Mouse (Mus musculus): ENCODE measurements at regions not wholly inside any gene's neighbourhood (a gene's known extent, or its start where the extent isn't known, plus 50 kb on each side); places are given as distances from the start of the nearest gene placed in this dataset.

DNA sequence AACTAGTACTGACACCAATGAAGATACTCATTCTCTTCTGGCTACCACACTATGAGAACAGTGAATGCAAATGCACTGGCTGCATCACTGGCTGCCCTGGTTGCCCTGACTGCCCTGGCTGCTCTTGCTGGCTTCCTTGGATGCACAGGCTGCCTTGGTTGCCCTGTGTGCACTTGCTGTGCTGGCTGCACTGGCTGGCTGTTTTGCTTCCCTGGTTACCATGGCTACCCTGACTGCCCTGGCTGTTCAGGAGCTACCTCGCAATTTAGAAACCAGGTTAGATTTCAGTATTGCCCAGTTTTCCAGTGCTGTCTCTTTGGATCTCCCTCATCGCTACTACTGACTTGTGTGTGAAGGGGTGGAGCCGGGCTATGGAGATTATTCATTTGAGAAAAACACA, 175.7 kb downstream of the Fat4 start:
- ATAC-seq (ENCODE audit: borderline replicate concordance, extremely low read depth, low FRiP score, low TSS enrichment) = no peak
- no peak overlapping the region for H3K4me3 ChIP-seq
- no peak overlapping the region for H3K9ac ChIP-seq
- H3K4me2 ChIP-seq = no peak overlapping the region
- 68% methylated on average over 3 of the region's 3 CpGs for WGBS
- H3K27me3 ChIP-seq = no peaks in the 10 kb centered on the region
- no peaks in the 10 kb centered on the region for H3K36me3 ChIP-seq
- H3K9me3 ChIP-seq = no peaks in the 10 kb centered on the region
- H3K4me1 ChIP-seq = no peaks in the 10 kb centered on the region
- no peak overlapping the region for H3K27ac ChIP-seq

DNA sequence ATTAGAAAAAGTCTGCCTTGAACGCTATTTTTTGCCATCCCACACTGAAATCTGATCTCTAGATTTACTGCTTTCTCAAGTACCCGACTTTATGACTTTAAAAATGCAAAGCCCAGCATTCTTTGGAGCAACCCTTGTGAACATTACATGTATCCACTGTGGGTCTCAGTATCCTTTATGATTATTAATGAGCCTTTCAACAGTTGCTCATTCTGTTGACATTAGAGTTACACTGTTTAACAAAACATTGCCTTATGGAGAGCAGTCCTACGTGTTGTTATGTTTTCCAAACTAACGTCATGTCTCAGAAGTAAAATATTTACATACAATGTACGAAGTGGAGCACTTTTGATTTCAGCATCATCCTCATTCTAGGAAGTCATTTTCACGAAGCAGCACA, 178.7 kb downstream of the Fat4 start:
- no peaks in the 10 kb centered on the region for H3K27me3 ChIP-seq
- no peak overlapping the region for H3K27ac ChIP-seq
- no peaks in the 10 kb centered on the region for H3K9me3 ChIP-seq
- H3K4me1 ChIP-seq = no peaks in the 10 kb centered on the region
- no peak overlapping the region for H3K4me3 ChIP-seq
- H3K36me3 ChIP-seq = no peaks in the 10 kb centered on the region
- no peak overlapping the region for H3K4me2 ChIP-seq
- H3K9ac ChIP-seq = no peak overlapping the region
- ATAC-seq (ENCODE audit: borderline replicate concordance, extremely low read depth, low FRiP score, low TSS enrichment) = no peak
- 35% methylated on average over 6 of the region's 6 CpGs for WGBS

DNA sequence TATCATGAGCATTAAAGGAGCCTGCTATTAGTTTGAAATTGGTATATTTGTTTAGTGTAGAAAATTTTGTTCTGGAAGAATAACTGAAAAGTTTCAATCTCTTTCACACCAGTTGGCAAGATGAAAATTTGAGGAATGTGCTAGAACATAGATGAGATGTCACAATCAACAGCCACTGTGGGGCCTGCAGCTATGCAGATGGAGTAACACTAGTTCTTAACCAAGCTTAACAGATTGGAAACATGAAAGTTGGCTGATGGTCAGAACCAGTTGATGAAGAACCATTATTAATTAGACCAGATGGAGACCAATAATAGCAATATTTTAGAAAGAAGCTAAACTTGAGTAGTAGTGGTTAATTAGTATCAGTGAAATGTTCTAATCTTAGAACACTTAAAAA, 182.3 kb downstream of the Fat4 start:
- Histone ChIP-seq H3K9ac (no peak overlapping the region), H3K4me3 (no peak overlapping the region), H3K36me3 (no peaks in the 10 kb centered on the region), H3K27me3 (no peaks in the 10 kb centered on the region), H3K27ac (no peak overlapping the region), H3K4me2 (no peak overlapping the region), H3K9me3 (no peaks in the 10 kb centered on the region), H3K4me1 (no peaks in the 10 kb centered on the region)
- no peak for ATAC-seq (ENCODE audit: borderline replicate concordance, extremely low read depth, low FRiP score, low TSS enrichment)

DNA sequence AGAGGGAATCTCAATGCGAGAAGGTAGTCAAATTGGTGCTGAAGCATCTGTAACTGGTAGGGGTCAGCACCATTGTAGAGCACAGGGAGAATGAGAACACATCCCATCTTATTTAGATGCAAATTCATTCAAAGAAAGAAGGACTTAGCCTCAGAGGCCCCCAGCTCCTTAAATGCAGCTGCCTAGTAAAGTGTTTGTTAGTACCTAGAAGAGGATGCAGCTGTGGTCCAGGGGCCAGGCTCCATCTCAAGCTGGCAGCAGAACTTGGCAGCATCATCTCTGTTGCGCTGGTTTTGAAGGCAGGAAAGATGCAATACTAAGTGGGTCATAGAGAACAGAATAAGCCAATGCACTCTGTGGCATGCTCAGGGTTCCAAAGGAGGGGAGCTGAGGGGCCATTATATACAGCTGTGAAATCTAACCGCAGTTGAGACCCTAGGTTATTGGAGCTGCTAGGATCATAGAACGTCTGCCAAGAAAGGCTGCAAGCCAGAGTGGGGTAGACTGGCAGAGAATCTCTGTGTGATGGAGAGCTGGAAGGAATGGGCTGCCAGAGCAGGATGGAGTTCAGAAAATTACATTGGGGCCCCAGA, 196.0 kb downstream of the Fat4 start:
- Histone ChIP-seq H3K4me1 (no peaks in the 10 kb centered on the region), H3K4me3 (no peak overlapping the region), H3K9me3 (no peaks in the 10 kb centered on the region), H3K36me3 (no peaks in the 10 kb centered on the region), H3K9ac (no peak overlapping the region), H3K27me3 (no peaks in the 10 kb centered on the region), H3K27ac (no peak overlapping the region), H3K4me2 (no peak overlapping the region)
- WGBS = 73% methylated on average over 4 of the region's 4 CpGs
- ATAC-seq (ENCODE audit: borderline replicate concordance, extremely low read depth, low FRiP score, low TSS enrichment) = no peak

DNA sequence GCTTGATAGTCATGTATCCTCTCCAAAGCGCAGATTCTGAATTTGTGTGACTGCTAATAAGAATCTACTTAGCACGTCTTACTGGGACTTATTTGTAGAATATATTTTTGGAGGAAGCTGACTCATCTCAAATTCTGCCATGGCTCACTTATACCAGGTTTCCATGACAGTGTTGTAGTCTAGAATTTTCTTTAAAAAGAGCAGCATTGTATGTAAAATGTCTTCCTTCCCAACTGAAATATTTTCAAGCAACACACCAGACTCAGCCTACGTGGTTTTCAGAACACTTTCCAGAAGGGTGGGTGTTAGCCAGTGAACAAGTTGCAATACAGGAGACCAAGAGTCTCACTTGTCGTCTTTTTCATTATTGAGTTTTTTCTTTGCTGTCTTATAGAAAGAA, 202.2 kb downstream of the Fat4 start:
- H3K4me3 ChIP-seq = no peak overlapping the region
- H3K4me2 ChIP-seq = no peak overlapping the region
- H3K4me1 ChIP-seq = no peaks in the 10 kb centered on the region
- ATAC-seq (ENCODE audit: borderline replicate concordance, extremely low read depth, low FRiP score, low TSS enrichment) = no peak
- H3K9ac ChIP-seq = no peak overlapping the region
- no peaks in the 10 kb centered on the region for H3K27me3 ChIP-seq
- H3K27ac ChIP-seq = no peak overlapping the region
- no peaks in the 10 kb centered on the region for H3K36me3 ChIP-seq
- no peaks in the 10 kb centered on the region for H3K9me3 ChIP-seq
- WGBS = 84% methylated on average over 4 of the region's 4 CpGs

DNA sequence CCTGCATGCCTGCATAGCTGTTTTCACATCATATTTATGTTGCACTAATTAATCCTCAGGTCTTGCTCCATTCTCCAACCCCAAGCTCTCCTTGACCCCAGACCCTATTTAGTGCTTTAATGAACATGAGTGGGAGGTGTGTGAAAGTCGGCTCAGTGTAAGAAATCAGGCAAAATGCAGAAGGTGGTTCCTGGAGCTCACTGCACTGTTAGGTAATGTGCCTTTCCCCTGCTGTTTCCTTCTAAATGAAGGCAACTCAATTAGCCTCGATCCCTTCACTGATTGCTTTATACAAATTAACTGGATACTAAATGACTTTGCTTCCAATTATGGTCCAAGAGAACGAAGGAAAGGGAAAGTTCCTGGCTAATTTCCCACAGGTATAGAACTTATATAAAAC, 215.6 kb downstream of the Fat4 start:
- Histone ChIP-seq H3K36me3 (no peaks in the 10 kb centered on the region), H3K4me2 (no peak overlapping the region), H3K4me1 (no peaks in the 10 kb centered on the region), H3K9ac (no peak overlapping the region), H3K9me3 (no peaks in the 10 kb centered on the region), H3K27me3 (no peaks in the 10 kb centered on the region), H3K4me3 (no peak overlapping the region), H3K27ac (no peak overlapping the region)
- 78% methylated on average over 3 of the region's 3 CpGs for WGBS
- ATAC-seq (ENCODE audit: borderline replicate concordance, extremely low read depth, low FRiP score, low TSS enrichment) = no peak

DNA sequence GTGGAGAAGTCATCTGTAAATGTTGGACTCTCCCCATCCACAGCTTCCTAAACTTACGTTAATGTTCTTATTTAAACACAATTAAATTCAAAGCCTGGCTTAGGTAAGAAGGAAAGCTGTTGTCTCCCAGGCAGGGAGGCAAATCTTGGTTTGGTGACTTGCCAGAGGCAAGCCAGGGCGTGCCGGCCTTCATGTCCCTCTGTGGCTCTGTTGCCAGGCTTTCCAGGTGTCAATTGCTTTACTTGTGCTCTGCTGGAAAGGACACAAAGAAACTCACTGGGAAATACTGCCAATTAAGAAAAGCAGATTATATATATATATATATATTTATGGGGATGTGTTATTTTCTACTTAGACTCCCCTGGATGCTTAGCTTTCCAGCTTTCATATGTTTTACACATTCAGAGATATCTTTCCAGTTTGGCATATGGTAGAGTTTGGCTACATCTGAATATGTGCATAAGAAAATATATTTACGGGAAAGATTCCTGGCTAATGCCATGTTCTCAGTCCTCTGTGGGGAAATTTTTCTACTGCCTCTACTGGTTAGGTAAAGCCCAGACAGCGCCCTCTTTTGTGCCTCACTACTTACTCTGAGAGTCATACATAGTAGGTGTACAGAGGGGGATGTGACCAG, 223.1 kb downstream of the Fat4 start:
- WGBS = 88% methylated on average over 5 of the region's 5 CpGs
- ATAC-seq (ENCODE audit: borderline replicate concordance, extremely low read depth, low FRiP score, low TSS enrichment) = no peak
- no peaks in the 10 kb centered on the region for H3K27me3 ChIP-seq
- no peak overlapping the region for H3K4me3 ChIP-seq
- H3K9ac ChIP-seq = no peak overlapping the region
- no peaks in the 10 kb centered on the region for H3K9me3 ChIP-seq
- no peaks in the 10 kb centered on the region for H3K36me3 ChIP-seq
- H3K27ac ChIP-seq = no peak overlapping the region
- H3K4me1 ChIP-seq = no peaks in the 10 kb centered on the region
- H3K4me2 ChIP-seq = no peak overlapping the region

DNA sequence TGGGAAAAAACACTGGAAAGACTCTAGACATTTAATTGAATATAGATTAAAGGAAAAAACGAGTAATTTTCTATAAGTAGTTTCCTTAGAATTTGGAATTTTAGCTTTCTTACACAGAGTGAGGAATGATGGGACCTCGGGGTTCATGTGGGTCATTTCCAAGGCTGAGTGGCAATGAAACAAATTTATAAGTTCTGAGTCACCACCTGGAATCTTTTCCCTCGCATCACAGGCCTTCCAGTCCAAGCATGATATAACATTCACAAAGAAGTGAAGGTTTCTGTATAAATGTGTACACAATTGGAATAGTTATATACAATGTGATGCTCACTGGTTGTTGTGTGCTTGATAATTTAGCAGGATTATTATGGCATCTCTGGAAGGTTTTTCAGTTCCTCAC, 227.3 kb downstream of the Fat4 start:
- ATAC-seq (ENCODE audit: borderline replicate concordance, extremely low read depth, low FRiP score, low TSS enrichment) = no peak
- H3K27ac ChIP-seq = no peak overlapping the region
- no peak overlapping the region for H3K4me2 ChIP-seq
- H3K9ac ChIP-seq = no peak overlapping the region
- 53% methylated on average over 3 of the region's 3 CpGs for WGBS
- H3K4me1 ChIP-seq = no peaks in the 10 kb centered on the region
- H3K27me3 ChIP-seq = no peaks in the 10 kb centered on the region
- no peaks in the 10 kb centered on the region for H3K9me3 ChIP-seq
- H3K36me3 ChIP-seq = no peaks in the 10 kb centered on the region
- H3K4me3 ChIP-seq = no peak overlapping the region

DNA sequence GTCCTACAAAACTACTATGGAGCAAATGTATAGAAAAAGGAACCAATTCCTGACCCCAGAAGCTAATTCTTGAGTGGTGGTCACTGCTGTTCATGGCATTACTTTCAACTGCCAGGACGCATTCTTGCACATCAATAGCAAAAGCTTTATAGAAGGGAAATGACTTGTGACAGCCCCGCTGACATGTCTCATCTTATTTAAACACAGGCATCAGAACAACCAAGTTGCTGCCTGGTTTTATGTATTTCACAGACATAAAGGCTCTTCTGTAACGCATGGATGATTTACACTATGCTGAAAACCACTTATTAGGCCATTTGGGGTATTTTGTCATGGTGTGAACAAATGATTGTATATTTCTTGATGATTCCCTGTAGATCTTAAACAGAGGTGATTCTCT, 228.1 kb downstream of the Fat4 start:
- H3K4me2 ChIP-seq = no peak overlapping the region
- WGBS = 64% methylated on average over 3 of the region's 3 CpGs
- no peaks in the 10 kb centered on the region for H3K9me3 ChIP-seq
- H3K9ac ChIP-seq = no peak overlapping the region
- no peaks in the 10 kb centered on the region for H3K4me1 ChIP-seq
- H3K27ac ChIP-seq = no peak overlapping the region
- ATAC-seq (ENCODE audit: borderline replicate concordance, extremely low read depth, low FRiP score, low TSS enrichment) = no peak
- no peaks in the 10 kb centered on the region for H3K27me3 ChIP-seq
- H3K4me3 ChIP-seq = no peak overlapping the region
- no peaks in the 10 kb centered on the region for H3K36me3 ChIP-seq

GRCm38 (mm10) chr3:39115441-39115840, 228.7 kb downstream of the Fat4 start:
- no peaks in the 10 kb centered on the region for H3K36me3 ChIP-seq
- no peak overlapping the region for H3K4me3 ChIP-seq
- no peaks in the 10 kb centered on the region for H3K27me3 ChIP-seq
- H3K27ac ChIP-seq = no peak overlapping the region
- no peak overlapping the region for H3K4me2 ChIP-seq
- H3K9me3 ChIP-seq = no peaks in the 10 kb centered on the region
- H3K4me1 ChIP-seq = no peaks in the 10 kb centered on the region
- no peak for ATAC-seq (ENCODE audit: borderline replicate concordance, extremely low read depth, low FRiP score, low TSS enrichment)
- H3K9ac ChIP-seq = no peak overlapping the region
- 33% methylated on average over 1 of the region's 1 CpGs for WGBS

GRCm38 (mm10) chr3:39122250-39122649, 235.5 kb downstream of the Fat4 start:
- 74% methylated on average over 1 of the region's 1 CpGs for WGBS
- no peaks in the 10 kb centered on the region for H3K9me3 ChIP-seq
- no peaks in the 10 kb centered on the region for H3K27me3 ChIP-seq

DNA sequence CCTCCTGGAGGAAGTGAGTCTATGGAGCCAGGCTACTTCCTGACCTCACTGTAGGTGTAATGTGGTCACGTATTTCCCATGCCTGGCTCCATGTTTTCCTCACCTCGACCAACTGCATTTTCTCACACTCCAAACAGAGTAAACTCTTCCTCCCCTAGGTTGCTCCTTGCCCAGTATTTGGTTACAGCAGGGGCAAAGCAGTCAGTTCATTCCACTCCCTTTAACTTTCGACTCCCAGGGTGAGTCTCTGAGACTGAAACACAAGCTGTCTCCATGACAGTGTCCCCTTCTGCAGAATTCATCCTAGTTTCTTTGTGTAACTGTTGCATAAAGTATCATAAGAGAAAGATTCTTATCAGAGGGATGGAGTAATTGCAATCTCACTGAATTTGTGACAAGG, 243.8 kb downstream of the Fat4 start:
- 69% methylated on average over 3 of the region's 3 CpGs for WGBS
- Histone ChIP-seq H3K27me3 (no peaks in the 10 kb centered on the region), H3K9me3 (no peaks in the 10 kb centered on the region), H3K27ac (no peak overlapping the region), H3K4me2 (no peak overlapping the region), H3K4me1 (no peaks in the 10 kb centered on the region), H3K36me3 (no peaks in the 10 kb centered on the region), H3K9ac (no peak overlapping the region), H3K4me3 (no peak overlapping the region)
- no peak for ATAC-seq (ENCODE audit: borderline replicate concordance, extremely low read depth, low FRiP score, low TSS enrichment)

More at GRCm38 (mm10) chr3:39122250-39122649, 235.5 kb downstream of the Fat4 start:
- no peaks in the 10 kb centered on the region for H3K36me3 ChIP-seq
- H3K4me2 ChIP-seq = no peak overlapping the region
- no peak overlapping the region for H3K27ac ChIP-seq
- no peak overlapping the region for H3K4me3 ChIP-seq
- H3K4me1 ChIP-seq = no peaks in the 10 kb centered on the region
- H3K9ac ChIP-seq = no peak overlapping the region
- ATAC-seq (ENCODE audit: borderline replicate concordance, extremely low read depth, low FRiP score, low TSS enrichment) = no peak

Measured in lung, embryonic 15.5 days (tissue).